Mouse (Mus musculus): ENCODE measurements around the gene Arhgap17. TPM values are rescaled to one million over a fixed set of nuclear protein-coding genes. Genes with fewer than 3 reads are reported as not detected.

The Arhgap17 gene
- polyA plus RNA-seq, 1 experiment = 8.2 TPM

DNA sequence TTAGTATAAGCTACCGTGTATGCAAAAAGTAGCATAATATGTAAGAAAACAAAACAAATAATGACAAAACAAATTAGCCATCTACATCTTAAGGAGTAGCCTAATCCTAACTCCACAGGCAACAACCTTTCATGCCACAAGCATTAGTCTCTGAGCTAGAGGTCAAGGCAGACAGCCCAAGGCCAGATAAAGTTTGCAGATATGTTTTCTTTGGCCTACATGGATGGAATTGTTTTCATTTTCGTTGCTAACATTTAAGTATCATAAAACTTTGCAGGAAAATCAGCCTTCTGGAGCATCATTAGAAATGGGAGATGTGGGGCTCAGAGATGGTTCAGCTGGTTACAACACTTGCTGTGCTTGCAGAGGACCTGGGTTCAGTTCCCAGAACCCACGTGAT lies 6.9 kb downstream of the Arhgap17 start:
- no peak for TF ChIP-seq CTCF (IDR thresholded peaks at IDR 0.05; ENCODE audit: control insufficient read depth, insufficient read depth, insufficient replicate concordance, low read depth, low read length)
- TF ChIP-seq POLR2A (IDR thresholded peaks at IDR 0.05; ENCODE audit: control insufficient read depth, low read depth, low read length) = no peak
- Histone ChIP-seq H3K36me3 (ENCODE audit: control insufficient read depth, insufficient read depth, low read length) (no peaks in the 10 kb centered on the region), H3K27ac (ENCODE audit: control insufficient read depth, insufficient read depth, low read depth, low read length) (no peak overlapping the region), H3K4me1 (ENCODE audit: control insufficient read depth, insufficient read depth, low read length) (no peaks in the 10 kb centered on the region; the same call in 1 of the 2 replicates), H3K27me3 (ENCODE audit: control insufficient read depth, insufficient read depth, low read length) (no peaks in the 10 kb centered on the region), H3K4me3 (ENCODE audit: control insufficient read depth, low read depth, low read length) (no peak overlapping the region)

DNA sequence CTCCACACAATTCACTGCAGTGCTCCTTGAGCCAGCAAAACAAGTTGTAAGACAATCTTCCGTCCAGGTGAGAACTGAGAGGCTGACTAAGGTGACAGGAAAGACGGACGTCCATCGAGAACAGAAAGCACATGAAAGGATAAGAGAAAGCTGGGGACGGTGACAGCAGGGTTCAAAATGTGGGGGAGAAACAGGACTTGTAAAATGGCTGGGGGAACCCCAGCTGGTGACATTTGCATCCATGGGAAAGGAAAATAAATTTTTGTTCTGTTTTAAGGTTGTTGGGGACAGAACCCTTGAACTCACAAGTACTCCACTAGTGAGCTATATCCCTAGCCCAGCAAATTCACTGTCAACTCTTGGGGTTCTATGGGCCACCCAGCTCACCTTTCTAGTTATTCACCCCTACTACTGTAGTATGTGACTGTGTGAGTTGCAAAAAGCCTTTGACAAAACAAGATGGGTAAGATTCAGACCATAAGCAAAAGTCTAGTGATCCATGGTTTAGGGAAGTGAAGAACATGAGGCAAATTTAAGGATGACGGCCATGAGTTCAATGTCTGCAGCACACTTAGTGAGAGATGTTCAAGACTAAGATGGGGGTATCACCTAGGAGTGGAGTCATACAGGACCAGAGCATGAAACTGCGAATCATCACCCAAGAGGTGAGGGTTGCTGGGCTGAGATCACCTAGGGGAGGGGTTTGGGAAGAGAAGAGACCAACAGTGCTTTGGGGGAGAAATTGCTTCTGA lies 8.3 kb downstream of the Arhgap17 start:
- Histone ChIP-seq H3K27me3 (ENCODE audit: control insufficient read depth, insufficient read depth, low read length) (no peaks in the 10 kb centered on the region), H3K4me3 (ENCODE audit: control insufficient read depth, low read depth, low read length) (no peak overlapping the region), H3K4me1 (ENCODE audit: control insufficient read depth, insufficient read depth, low read length) (no peaks in the 10 kb centered on the region; the same call in 1 of the 2 replicates), H3K36me3 (ENCODE audit: control insufficient read depth, insufficient read depth, low read length) (no peaks in the 10 kb centered on the region), H3K27ac (ENCODE audit: control insufficient read depth, insufficient read depth, low read depth, low read length) (no peak overlapping the region)
- TF ChIP-seq POLR2A (IDR thresholded peaks at IDR 0.05; ENCODE audit: control insufficient read depth, low read depth, low read length) (no peak), CTCF (IDR thresholded peaks at IDR 0.05; ENCODE audit: control insufficient read depth, insufficient read depth, insufficient replicate concordance, low read depth, low read length) (no peak)

DNA sequence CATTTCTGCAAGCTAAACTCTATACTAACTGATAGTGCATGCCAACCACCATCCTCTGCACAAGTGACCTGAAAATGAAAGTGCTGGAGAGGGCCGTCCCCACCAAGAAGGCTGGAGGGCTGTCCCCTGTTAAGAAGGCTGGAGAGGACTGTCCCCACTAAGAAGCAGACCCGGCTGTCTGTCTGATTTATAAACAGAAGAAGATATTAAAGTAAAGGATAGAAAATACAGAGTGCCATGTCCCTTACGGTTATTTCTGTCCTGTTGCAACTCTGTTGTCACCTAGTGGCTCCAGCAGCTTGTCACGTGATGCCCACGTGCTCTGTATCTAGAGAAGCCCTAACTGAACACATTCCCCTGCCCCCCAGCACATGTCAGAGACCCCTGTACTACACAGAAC lies 9.5 kb downstream of the Arhgap17 start:
- Histone ChIP-seq H3K36me3 (ENCODE audit: control insufficient read depth, insufficient read depth, low read length) (no peaks in the 10 kb centered on the region), H3K27me3 (ENCODE audit: control insufficient read depth, insufficient read depth, low read length) (no peaks in the 10 kb centered on the region), H3K4me3 (ENCODE audit: control insufficient read depth, low read depth, low read length) (no peak overlapping the region), H3K27ac (ENCODE audit: control insufficient read depth, insufficient read depth, low read depth, low read length) (no peak overlapping the region), H3K4me1 (ENCODE audit: control insufficient read depth, insufficient read depth, low read length) (no peaks in the 10 kb centered on the region)
- no peak for TF ChIP-seq CTCF (IDR thresholded peaks at IDR 0.05; ENCODE audit: control insufficient read depth, insufficient read depth, insufficient replicate concordance, low read depth, low read length)
- TF ChIP-seq POLR2A (IDR thresholded peaks at IDR 0.05; ENCODE audit: control insufficient read depth, low read depth, low read length) = no peak

DNA sequence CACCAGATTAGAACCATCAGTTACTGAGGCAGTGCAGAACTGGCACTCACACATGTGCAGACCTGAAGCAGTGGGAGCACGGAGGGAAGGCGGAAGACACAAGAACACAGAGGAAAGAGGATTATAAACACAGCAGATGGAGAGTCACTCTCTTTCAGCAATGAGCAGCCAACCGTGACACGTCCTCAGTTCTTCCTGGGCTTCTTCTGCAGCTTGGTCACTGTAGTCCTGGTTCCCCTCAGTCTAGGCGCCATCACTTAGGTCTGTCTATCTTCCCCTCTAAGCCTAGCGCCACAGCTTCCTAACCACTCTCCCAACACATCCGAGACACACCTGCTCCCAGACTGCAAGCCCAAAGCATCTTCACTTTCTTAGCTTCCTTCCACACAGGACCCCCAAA lies 10.6 kb downstream of the Arhgap17 start:
- TF ChIP-seq POLR2A (IDR thresholded peaks at IDR 0.05; ENCODE audit: control insufficient read depth, low read depth, low read length) (no peak), CTCF (IDR thresholded peaks at IDR 0.05; ENCODE audit: control insufficient read depth, insufficient read depth, insufficient replicate concordance, low read depth, low read length) (no peak)
- Histone ChIP-seq H3K36me3 (ENCODE audit: control insufficient read depth, insufficient read depth, low read length) (no peaks in the 10 kb centered on the region), H3K27ac (ENCODE audit: control insufficient read depth, insufficient read depth, low read depth, low read length) (no peak overlapping the region), H3K27me3 (ENCODE audit: control insufficient read depth, insufficient read depth, low read length) (no peaks in the 10 kb centered on the region), H3K4me3 (ENCODE audit: control insufficient read depth, low read depth, low read length) (no peak overlapping the region), H3K4me1 (ENCODE audit: control insufficient read depth, insufficient read depth, low read length) (no peaks in the 10 kb centered on the region)

DNA sequence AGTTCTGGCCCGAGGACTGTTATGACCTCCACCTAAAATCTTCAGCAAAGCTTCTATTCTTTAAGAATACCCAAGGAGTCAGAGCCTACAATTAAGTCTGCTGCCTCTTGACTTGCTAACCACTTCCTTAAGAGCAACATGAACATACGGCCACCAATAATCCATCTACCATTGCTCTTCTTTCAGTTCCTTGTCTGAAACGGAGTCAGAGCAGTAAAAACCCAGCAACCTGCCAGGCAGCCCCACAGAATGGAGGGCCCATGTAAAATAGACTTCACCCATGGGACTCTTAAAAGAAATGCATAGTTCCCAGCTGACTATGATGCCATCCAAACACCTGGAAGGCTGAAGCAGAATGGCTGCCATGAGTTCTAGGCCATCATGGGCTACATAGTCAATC lies 13.6 kb downstream of the Arhgap17 start:
- H3K27ac ChIP-seq (ENCODE audit: control insufficient read depth, insufficient read depth, low read depth, low read length) = no peak overlapping the region
- no peak overlapping the region for H3K4me3 ChIP-seq (ENCODE audit: control insufficient read depth, low read depth, low read length)
- TF ChIP-seq POLR2A (IDR thresholded peaks at IDR 0.05; ENCODE audit: control insufficient read depth, low read depth, low read length) = no peak
- no peak for TF ChIP-seq CTCF (IDR thresholded peaks at IDR 0.05; ENCODE audit: control insufficient read depth, insufficient read depth, insufficient replicate concordance, low read depth, low read length)
- H3K27me3 ChIP-seq (ENCODE audit: control insufficient read depth, insufficient read depth, low read length) = no peaks in the 10 kb centered on the region
- H3K36me3 ChIP-seq (ENCODE audit: control insufficient read depth, insufficient read depth, low read length) = no peaks in the 10 kb centered on the region
- no peaks in the 10 kb centered on the region for H3K4me1 ChIP-seq (ENCODE audit: control insufficient read depth, insufficient read depth, low read length)

DNA sequence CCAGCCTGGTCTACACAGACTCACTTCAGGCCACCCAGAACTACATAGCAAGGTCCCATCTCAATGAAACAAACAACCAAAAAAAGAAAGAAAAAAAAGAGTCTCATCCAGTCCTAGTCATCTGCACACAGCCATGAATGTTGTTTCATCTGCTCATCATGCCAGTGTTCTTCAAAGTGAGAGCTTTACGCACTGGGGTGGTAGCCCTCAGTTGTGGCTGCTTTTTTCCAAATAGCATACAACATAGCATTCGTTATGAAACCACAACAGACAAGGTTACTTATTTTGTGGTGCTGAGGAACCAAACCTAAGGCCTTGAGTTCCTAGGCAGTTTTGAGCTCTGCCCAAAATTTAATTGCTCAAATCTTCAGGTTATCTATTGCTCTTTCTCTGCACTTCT lies 14.9 kb downstream of the Arhgap17 start:
- Histone ChIP-seq H3K27ac (ENCODE audit: control insufficient read depth, insufficient read depth, low read depth, low read length) (no peak overlapping the region), H3K4me1 (ENCODE audit: control insufficient read depth, insufficient read depth, low read length) (no peaks in the 10 kb centered on the region), H3K36me3 (ENCODE audit: control insufficient read depth, insufficient read depth, low read length) (no peaks in the 10 kb centered on the region), H3K27me3 (ENCODE audit: control insufficient read depth, insufficient read depth, low read length) (no peaks in the 10 kb centered on the region), H3K4me3 (ENCODE audit: control insufficient read depth, low read depth, low read length) (no peak overlapping the region)
- TF ChIP-seq POLR2A (IDR thresholded peaks at IDR 0.05; ENCODE audit: control insufficient read depth, low read depth, low read length) = no peak
- TF ChIP-seq CTCF (IDR thresholded peaks at IDR 0.05; ENCODE audit: control insufficient read depth, insufficient read depth, insufficient replicate concordance, low read depth, low read length) = no peak

DNA sequence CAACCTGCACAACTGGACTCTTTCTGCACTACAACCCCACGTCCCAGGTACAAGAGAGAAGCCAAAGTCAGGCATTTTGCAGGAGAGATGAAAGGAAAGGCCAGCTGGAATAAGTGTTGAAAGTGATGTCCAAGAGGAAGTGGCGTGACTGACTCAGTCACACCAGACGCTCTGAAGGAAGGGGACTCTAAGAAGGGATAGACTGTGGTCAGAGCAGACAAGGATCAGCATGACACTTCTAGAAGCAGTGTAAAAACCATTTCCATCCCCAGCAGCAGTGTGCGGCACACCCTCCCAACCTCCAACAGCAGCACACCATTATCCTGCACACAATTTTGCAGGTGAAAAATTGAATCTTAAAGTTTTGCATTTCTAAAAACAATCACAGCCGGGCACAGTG lies 15.3 kb downstream of the Arhgap17 start:
- Histone ChIP-seq H3K36me3 (ENCODE audit: control insufficient read depth, insufficient read depth, low read length) (no peaks in the 10 kb centered on the region), H3K27ac (ENCODE audit: control insufficient read depth, insufficient read depth, low read depth, low read length) (no peak overlapping the region), H3K4me1 (ENCODE audit: control insufficient read depth, insufficient read depth, low read length) (no peaks in the 10 kb centered on the region), H3K4me3 (ENCODE audit: control insufficient read depth, low read depth, low read length) (no peak overlapping the region), H3K27me3 (ENCODE audit: control insufficient read depth, insufficient read depth, low read length) (no peaks in the 10 kb centered on the region)
- no peak for TF ChIP-seq POLR2A (IDR thresholded peaks at IDR 0.05; ENCODE audit: control insufficient read depth, low read depth, low read length)
- TF ChIP-seq CTCF (IDR thresholded peaks at IDR 0.05; ENCODE audit: control insufficient read depth, insufficient read depth, insufficient replicate concordance, low read depth, low read length) = no peak
